Mouse (Mus musculus): ENCODE data around the gene Hyls1. TPM values are rescaled to one million over a fixed set of nuclear protein-coding genes. Genes with fewer than 3 reads are reported as not detected.

Gene Hyls1
- total and polyA plus RNA-seq, 3 experiments = 10.5 to 10.6 TPM; not detected in 1

GRCm38 (mm10) chr9:35513900-35514299 lies 56.3 kb downstream of the Hyls1 start (continued):
- no peak for TF ChIP-seq MXI1 (IDR thresholded peaks at IDR 0.05; ENCODE audit: low read depth, low read length)

Other genes starting within 250 kb of the Hyls1 start
- 0.69 and 1.0 TPM in 2 replicates for gene Cdon, start 149.3 kb downstream of the Hyls1 start, total RNA-seq (2012; rRNA removed)
- 1 to 10 TPM in 1 of 2 experiments, not detected in 1; 1.5 TPM for gene Cdon, start 149.3 kb downstream of the Hyls1 start, polyA plus RNA-seq (2012; ENCODE audit: insufficient read depth in 1 of 2, insufficient read length in 2 of 2, low read depth in 1 of 2, low replicate concordance in 2 of 2, missing spikeins in 1 of 2)
- gene Gm1113, start 52.1 kb downstream of the Hyls1 start, total RNA-seq (2012; rRNA removed) = not detected in 2 replicates
- not detected for gene Gm1113, start 52.1 kb downstream of the Hyls1 start, polyA plus RNA-seq (2012; ENCODE audit: insufficient read depth in 1 of 2, insufficient read length in 2 of 2, low read depth in 1 of 2, low replicate concordance in 2 of 2, missing spikeins in 1 of 2)
- 0.33 and 0.35 TPM in 2 replicates for gene Ddx25, start 11.9 kb downstream of the Hyls1 start, total RNA-seq (2012; rRNA removed)
- under 1 TPM in 1 of 2 experiments, not detected in 1; 0.35 TPM for gene Ddx25, start 11.9 kb downstream of the Hyls1 start, polyA plus RNA-seq (2012; ENCODE audit: insufficient read depth in 1 of 2, insufficient read length in 2 of 2, low read depth in 1 of 2, low replicate concordance in 2 of 2, missing spikeins in 1 of 2)
- 20.0 and 23.8 TPM in 2 replicates for gene Pus3, start 11.8 kb downstream of the Hyls1 start, total RNA-seq (2012; rRNA removed)
- gene Pus3, start 11.8 kb downstream of the Hyls1 start, polyA plus RNA-seq (2012; ENCODE audit: insufficient read depth in 1 of 2, insufficient read length in 2 of 2, low read depth in 1 of 2, low replicate concordance in 2 of 2, missing spikeins in 1 of 2) = 10 to 100 TPM in 1 of 2 experiments, not detected in 1; 15.8 TPM
- 0.16 and 0.23 TPM in 2 replicates for gene Pate2, start 114 bp downstream of the Hyls1 start, total RNA-seq (2012; rRNA removed)
- gene Pate2, start 114 bp downstream of the Hyls1 start, polyA plus RNA-seq (2012; ENCODE audit: insufficient read depth in 1 of 2, insufficient read length in 2 of 2, low read depth in 1 of 2, low replicate concordance in 2 of 2, missing spikeins in 1 of 2) = under 1 TPM in 1 of 2 experiments, not detected in 1; 0.29 TPM
- gene Pate4, start 41.5 kb upstream of the Hyls1 start, total RNA-seq (2012; rRNA removed) = not detected in 2 replicates
- not detected for gene Pate4, start 41.5 kb upstream of the Hyls1 start, polyA plus RNA-seq (2012; ENCODE audit: insufficient read depth in 1 of 2, insufficient read length in 2 of 2, low read depth in 1 of 2, low replicate concordance in 2 of 2, missing spikeins in 1 of 2)
- gene Pate3, start 77.8 kb upstream of the Hyls1 start, total RNA-seq (2012; rRNA removed) = not detected in 2 replicates
- not detected for gene Pate3, start 77.8 kb upstream of the Hyls1 start, polyA plus RNA-seq (2012; ENCODE audit: insufficient read depth in 1 of 2, insufficient read length in 2 of 2, low read depth in 1 of 2, low replicate concordance in 2 of 2, missing spikeins in 1 of 2)
- not detected in 2 replicates for gene Pate1, start 117.0 kb upstream of the Hyls1 start, total RNA-seq (2012; rRNA removed)
- not detected for gene Pate1, start 117.0 kb upstream of the Hyls1 start, polyA plus RNA-seq (2012; ENCODE audit: insufficient read depth in 1 of 2, insufficient read length in 2 of 2, low read depth in 1 of 2, low replicate concordance in 2 of 2, missing spikeins in 1 of 2)
- gene Gm17677, start 170.7 kb upstream of the Hyls1 start, total RNA-seq (2012; rRNA removed) = not detected in 2 replicates
- gene Gm17677, start 170.7 kb upstream of the Hyls1 start, polyA plus RNA-seq (2012; ENCODE audit: insufficient read depth in 1 of 2, insufficient read length in 2 of 2, low read depth in 1 of 2, low replicate concordance in 2 of 2, missing spikeins in 1 of 2) = not detected
- gene Gm17727, start 207.7 kb upstream of the Hyls1 start, total RNA-seq (2012; rRNA removed) = not detected in 2 replicates
- not detected for gene Gm17727, start 207.7 kb upstream of the Hyls1 start, polyA plus RNA-seq (2012; ENCODE audit: insufficient read depth in 1 of 2, insufficient read length in 2 of 2, low read depth in 1 of 2, low replicate concordance in 2 of 2, missing spikeins in 1 of 2)
- gene Gm27235, start 219.7 kb upstream of the Hyls1 start, total RNA-seq (2012; rRNA removed) = not detected in 2 replicates
- not detected for gene Gm27235, start 219.7 kb upstream of the Hyls1 start, polyA plus RNA-seq (2012; ENCODE audit: insufficient read depth in 1 of 2, insufficient read length in 2 of 2, low read depth in 1 of 2, low replicate concordance in 2 of 2, missing spikeins in 1 of 2)
- not detected in 2 replicates for gene D730048I06Rik, start 219.7 kb upstream of the Hyls1 start, total RNA-seq (2012; rRNA removed)
- not detected for gene D730048I06Rik, start 219.7 kb upstream of the Hyls1 start, polyA plus RNA-seq (2012; ENCODE audit: insufficient read depth in 1 of 2, insufficient read length in 2 of 2, low read depth in 1 of 2, low replicate concordance in 2 of 2, missing spikeins in 1 of 2)